Mouse (Mus musculus): Measurements from ENCODE around the gene Rtl8c. TPM values are rescaled to one million over a fixed set of nuclear protein-coding genes. Genes with fewer than 3 reads are reported as not detected.
"Not testable (repeated sequence)": the region's sequence is repeated elsewhere in the genome, so short reads cannot be mapped to it uniquely, and the experiment has no call there.

The Rtl8c gene
- 26.1 and 28.0 TPM in 2 replicates for polyA plus RNA-seq (2015; fragmentation: Nextera tagmentation; extraction: Ambion mirVana)

- Histone ChIP-seq H3K27me3 (replicated peaks) (no peaks in the 10 kb centered on the region), H3K9me3 (no peaks in the 10 kb centered on the region), H3K36me3 (no peaks in the 10 kb centered on the region), H3K4me2 (replicated peaks) (peak within 1 kb of the TSS; percentile 65), H3K4me1 (replicated peaks) (no peaks in the 10 kb centered on the region), H3K27ac (no peak within 1 kb of the TSS), H3K9ac (peak within 1 kb of the TSS; percentile 30), H3K4me3 (replicated peaks) (peak within 1 kb of the TSS; percentile 40)
- peak; percentile 87 for ATAC-seq
- 26% methylated on average over 20 of the region's 20 CpGs for WGBS
These were observed at the start of gene Rtl8c for GRCm38 (mm10) chrX:53607242-53608121. Rtl8c (plus strand) TSS chrX:53608032.

DNA sequence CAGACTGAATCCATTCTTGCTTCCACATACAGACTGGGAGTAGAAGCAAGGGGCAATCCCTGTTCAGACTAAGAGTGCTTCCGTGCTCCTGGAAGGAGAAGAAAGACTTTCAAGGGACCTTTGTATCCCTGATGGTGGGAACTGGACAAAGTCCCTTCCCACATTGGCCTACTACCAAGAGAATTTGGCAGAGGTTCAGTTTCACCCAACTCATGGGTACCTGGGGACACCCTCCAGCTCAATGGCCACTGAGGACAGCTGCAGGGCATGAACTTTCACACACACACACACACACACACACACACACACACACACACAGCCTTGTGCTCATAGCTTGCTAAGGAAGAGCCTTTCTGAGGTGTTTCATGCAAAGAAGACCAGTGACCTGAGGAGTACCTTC lies 28.5 kb upstream of the Rtl8c start:
- no peaks in the 10 kb centered on the region for H3K9me3 ChIP-seq
- H3K4me3 ChIP-seq (replicated peaks): no peak overlapping the region
- H3K4me2 ChIP-seq (replicated peaks): no peak overlapping the region
- no peak overlapping the region for H3K27ac ChIP-seq
- H3K9ac ChIP-seq: no peak overlapping the region
- ATAC-seq: no peak
- H3K27me3 ChIP-seq (replicated peaks): no peaks in the 10 kb centered on the region
- WGBS: 93% methylated on average over 1 of the region's 1 CpGs
- H3K4me1 ChIP-seq (replicated peaks): no peaks in the 10 kb centered on the region
- H3K36me3 ChIP-seq: no peaks in the 10 kb centered on the region

DNA sequence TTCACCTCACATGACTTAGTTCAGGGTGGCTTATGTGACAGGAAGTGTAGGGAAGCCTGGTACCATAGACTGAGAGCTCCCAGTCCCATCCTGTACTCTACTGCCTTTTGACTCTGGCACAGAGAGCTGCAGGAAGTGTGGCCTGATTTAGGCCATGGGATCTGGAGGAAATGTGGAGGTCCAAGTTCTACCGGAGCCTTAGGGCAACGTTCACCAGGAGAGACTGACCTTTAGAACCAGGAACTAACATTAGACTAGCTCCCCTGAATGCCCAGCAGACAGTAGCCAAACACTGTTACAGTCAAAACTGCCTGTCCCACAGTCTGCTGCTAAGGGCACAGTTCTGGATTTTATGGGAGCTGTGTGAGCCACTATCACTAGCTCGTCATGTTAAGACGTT lies 26.4 kb upstream of the Rtl8c start:
- not testable (repeated sequence) for ATAC-seq; H3K9ac ChIP-seq; H3K27ac ChIP-seq; H3K4me3 ChIP-seq (replicated peaks); H3K9me3 ChIP-seq; H3K4me2 ChIP-seq (replicated peaks); H3K27me3 ChIP-seq (replicated peaks); H3K4me1 ChIP-seq (replicated peaks); H3K36me3 ChIP-seq
- WGBS: 74% methylated on average over 2 of the region's 4 CpGs

DNA sequence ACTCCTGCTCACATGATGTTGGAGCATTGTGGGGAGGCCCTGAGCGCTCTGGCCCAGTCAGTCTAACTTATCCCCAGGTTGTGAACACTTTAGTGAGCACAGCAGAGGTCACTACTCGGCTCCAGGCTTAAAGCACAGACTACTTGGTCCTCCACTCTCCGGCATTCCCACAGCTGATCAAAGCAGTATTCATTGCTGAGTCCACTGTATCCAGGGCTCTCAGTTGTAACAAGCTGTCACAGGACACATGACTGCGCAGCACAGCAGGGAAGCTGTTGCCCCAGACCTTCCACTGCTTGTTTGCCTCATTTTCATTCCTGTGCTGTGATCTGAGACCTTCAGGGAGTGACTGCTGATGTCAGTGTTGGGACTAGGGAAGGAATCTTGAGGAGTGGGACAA lies 24.4 kb upstream of the Rtl8c start:
- H3K4me2 ChIP-seq (replicated peaks); H3K9me3 ChIP-seq; H3K4me1 ChIP-seq (replicated peaks); H3K27me3 ChIP-seq (replicated peaks); H3K27ac ChIP-seq; ATAC-seq; H3K4me3 ChIP-seq (replicated peaks); H3K36me3 ChIP-seq; H3K9ac ChIP-seq: not testable (repeated sequence)
- WGBS: 67% methylated on average over 3 of the region's 4 CpGs

- not testable (repeated sequence) for ATAC-seq
- 47% methylated on average over 2 of the region's 2 CpGs for WGBS
These were observed 7.8 kb upstream of the Rtl8c start for GRCm38 (mm10) chrX:53599993-53600392.

DNA sequence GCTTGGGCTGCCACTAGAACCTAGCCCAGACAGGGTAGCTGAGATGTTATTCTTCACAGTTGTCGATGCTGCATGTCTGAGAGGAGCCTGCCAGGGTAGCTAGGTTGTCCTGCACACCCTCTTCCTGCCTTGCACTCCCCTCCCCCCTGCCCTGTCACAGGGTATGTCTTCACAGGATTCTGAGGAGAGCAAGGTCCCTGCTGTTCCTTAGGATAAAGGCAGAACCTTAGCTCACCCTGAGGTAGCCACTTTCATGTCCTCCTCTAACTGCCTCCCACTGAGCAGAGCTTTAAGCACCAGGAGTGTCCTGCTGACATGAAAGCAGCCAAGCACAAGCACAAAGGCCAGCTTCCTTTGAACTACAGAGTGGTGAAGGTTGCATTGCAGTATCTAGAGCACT lies 1.7 kb upstream of the Rtl8c start:
- not testable (repeated sequence) for H3K4me1 ChIP-seq (replicated peaks); H3K36me3 ChIP-seq; H3K27ac ChIP-seq; ATAC-seq; H3K4me3 ChIP-seq (replicated peaks); H3K9ac ChIP-seq; H3K27me3 ChIP-seq (replicated peaks); H3K9me3 ChIP-seq; H3K4me2 ChIP-seq (replicated peaks)
- WGBS: 35% methylated on average over 1 of the region's 1 CpGs

More at GRCm38 (mm10) chrX:53599993-53600392, 7.8 kb upstream of the Rtl8c start:
- H3K4me2 ChIP-seq (replicated peaks); H3K9me3 ChIP-seq; H3K4me3 ChIP-seq (replicated peaks); H3K27ac ChIP-seq; H3K27me3 ChIP-seq (replicated peaks); H3K4me1 ChIP-seq (replicated peaks); H3K36me3 ChIP-seq; H3K9ac ChIP-seq: not testable (repeated sequence)

GRCm38 (mm10) chrX:53608122-53608813 lies 436 bp downstream of the Rtl8c start:
- no peaks in the 10 kb centered on the region for H3K4me1 ChIP-seq (replicated peaks)
- H3K27me3 ChIP-seq (replicated peaks): no peaks in the 10 kb centered on the region
- ATAC-seq: peak; percentile 74
- no peaks in the 10 kb centered on the region for H3K9me3 ChIP-seq
- H3K4me2 ChIP-seq (replicated peaks): peak overlapping the region; percentile 65
- peak overlapping the region; percentile 40 for H3K4me3 ChIP-seq (replicated peaks)
- peak overlapping the region; percentile 30 for H3K9ac ChIP-seq
- no peaks in the 10 kb centered on the region for H3K36me3 ChIP-seq
- no peak overlapping the region for H3K27ac ChIP-seq
- WGBS: 31% methylated on average over 18 of the region's 18 CpGs

DNA sequence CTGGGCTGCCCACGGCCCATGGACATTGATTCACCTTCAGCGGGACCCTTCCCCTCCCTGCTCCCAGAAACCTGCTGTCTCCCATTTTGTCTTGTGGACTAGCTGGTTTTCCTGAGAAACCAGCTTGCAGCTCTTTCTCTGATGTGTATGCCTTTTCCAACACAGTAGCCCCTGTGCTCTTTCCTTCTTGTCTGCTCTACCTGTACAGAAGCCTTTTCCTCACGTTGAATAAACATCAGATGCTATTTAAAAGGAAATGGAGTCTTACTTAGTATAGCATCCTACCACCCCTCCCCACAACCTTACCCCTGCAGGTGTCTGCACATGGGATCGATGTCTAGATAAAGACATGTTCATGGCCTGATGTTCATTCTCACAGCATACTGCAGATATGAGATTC lies 1.0 kb downstream of the Rtl8c start, which contains the start of gene Gm14597:
Gene Gm14597, minus strand, starts transcription at position 101 of the 400 bp plus-strand sequence.
- H3K27ac ChIP-seq; ATAC-seq; H3K9me3 ChIP-seq; H3K36me3 ChIP-seq; H3K4me1 ChIP-seq (replicated peaks); H3K27me3 ChIP-seq (replicated peaks): not testable (repeated sequence)
- Histone ChIP-seq H3K9ac (peak within 1 kb of the TSS; percentile 30), H3K4me3 (replicated peaks) (peak within 1 kb of the TSS; percentile 40), H3K4me2 (replicated peaks) (peak within 1 kb of the TSS; percentile 65)
- WGBS: 77% methylated on average over 3 of the region's 4 CpGs

GRCm38 (mm10) chrX:53610571-53610970 lies 2.7 kb downstream of the Rtl8c start:
- no peak for ATAC-seq
- Histone ChIP-seq H3K27me3 (replicated peaks) (no peaks in the 10 kb centered on the region), H3K4me2 (replicated peaks) (no peak overlapping the region), H3K4me3 (replicated peaks) (no peak overlapping the region), H3K4me1 (replicated peaks) (no peaks in the 10 kb centered on the region), H3K9ac (no peak overlapping the region), H3K36me3 (no peaks in the 10 kb centered on the region), H3K27ac (no peak overlapping the region), H3K9me3 (no peaks in the 10 kb centered on the region)
- 1% methylated on average over 3 of the region's 3 CpGs for WGBS

DNA sequence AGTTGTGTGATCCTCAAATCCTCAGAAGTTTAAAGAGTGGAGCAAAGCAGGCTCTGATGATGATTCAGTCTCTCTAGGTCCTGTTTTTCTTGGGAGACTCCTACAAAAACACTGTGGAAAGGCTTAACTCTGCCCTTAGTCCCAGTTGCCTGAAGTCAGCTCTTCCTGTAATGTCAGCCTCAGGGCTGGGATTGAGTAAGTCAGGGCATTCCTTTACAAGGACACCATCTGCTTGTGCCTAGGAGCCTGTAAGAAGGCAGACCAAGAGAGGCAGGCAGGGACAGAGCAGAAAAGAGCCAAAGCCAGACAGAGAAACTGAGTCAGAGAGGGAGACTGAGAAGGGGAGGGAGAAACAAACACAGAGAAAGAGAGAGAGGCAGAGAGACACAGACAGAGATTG lies 3.6 kb downstream of the Rtl8c start:
- H3K36me3 ChIP-seq; H3K4me2 ChIP-seq (replicated peaks); H3K27me3 ChIP-seq (replicated peaks); H3K4me3 ChIP-seq (replicated peaks); ATAC-seq; H3K9me3 ChIP-seq; H3K9ac ChIP-seq; H3K27ac ChIP-seq; H3K4me1 ChIP-seq (replicated peaks): not testable (repeated sequence)

DNA sequence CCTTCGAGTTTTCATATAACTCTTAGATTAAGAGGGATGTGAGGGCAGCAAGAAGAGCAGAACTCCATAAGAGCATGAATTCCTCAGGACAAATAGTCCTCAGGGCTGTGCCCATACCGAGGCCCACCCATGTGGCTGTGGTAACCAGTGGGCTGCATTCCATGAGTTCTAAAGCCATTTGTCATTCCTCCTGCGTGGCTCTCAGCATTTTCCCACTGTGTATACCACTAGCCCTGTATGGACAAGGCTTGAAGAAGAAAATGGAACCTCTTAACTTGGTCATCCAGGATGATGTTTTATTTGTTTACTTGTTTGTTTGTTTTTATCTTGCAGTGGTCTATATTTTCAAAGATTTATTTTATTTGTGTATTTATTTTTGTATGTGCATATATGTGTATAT lies 30.3 kb downstream of the Rtl8c start:
- H3K4me3 ChIP-seq (replicated peaks); H3K9me3 ChIP-seq; H3K36me3 ChIP-seq; H3K27me3 ChIP-seq (replicated peaks); H3K4me2 ChIP-seq (replicated peaks); H3K27ac ChIP-seq; H3K4me1 ChIP-seq (replicated peaks); H3K9ac ChIP-seq; ATAC-seq: not testable (repeated sequence)
- 57% methylated on average over 3 of the region's 3 CpGs for WGBS

GRCm38 (mm10) chrX:53642604-53642979 lies 34.8 kb downstream of the Rtl8c start:
- not testable (repeated sequence) for H3K4me1 ChIP-seq (replicated peaks); H3K9ac ChIP-seq; ATAC-seq; H3K27me3 ChIP-seq (replicated peaks); H3K27ac ChIP-seq; H3K9me3 ChIP-seq; H3K36me3 ChIP-seq; H3K4me3 ChIP-seq (replicated peaks)
- 61% methylated on average over 4 of the region's 4 CpGs for WGBS
- H3K4me2 ChIP-seq (replicated peaks): peak overlapping the region; percentile 35; the same call in 1 of the 2 replicates
